Mouse (Mus musculus) MEL (cell line): ENCODE measurements around the gene Wdr59. TPM values are rescaled to one million over a fixed set of nuclear protein-coding genes. Genes with fewer than 3 reads are reported as not detected.

ENCODE experiments used
- DNase-seq: peaks from one replicate; pipeline ENCODE4 v3.0.0; 2011; ENCODE audit warnings: low read depth, low spot score
- H3K27ac ChIP-seq: 2 replicates; pipeline ENCODE4 v1.5.1; 2012; ENCODE audit warnings: low read depth, mild to moderate bottlenecking, control low read depth, low read length, moderate library complexity; ENCODE audit not compliant: control insufficient read depth
- H3K27me3 ChIP-seq, 2 experiments: fragments of 150-350 bp in 1 of 2; sonication (generic) in 1 of 2; 2 replicates each; pipeline ENCODE4 v1.6.1; 2012; ENCODE audit warnings: low read length in 2 of 2, mild to moderate bottlenecking in 2 of 2, improper control_type of control experiment in 1 of 2, moderate library complexity in 1 of 2; ENCODE audit not compliant: insufficient read depth in 2 of 2, control insufficient read depth in 1 of 2
- H3K36me3 ChIP-seq, 2 experiments: 2 replicates each; pipeline ENCODE4 v1.6.1; 2012 to 2014; ENCODE audit warnings: low read length in 2 of 2, improper control_type of control experiment in 1 of 2, inconsistent platforms in 1 of 2, mild to moderate bottlenecking in 1 of 2; ENCODE audit not compliant: insufficient read depth in 2 of 2, control insufficient read depth in 1 of 2
- H3K4me1 ChIP-seq, 2 experiments: fragments of 150-350 bp in 1 of 2; sonication (generic) in 1 of 2; 2 replicates each; pipeline ENCODE4 v1.6.1; 2012; ENCODE audit warnings: low read length in 2 of 2, improper control_type of control experiment in 1 of 2, mild to moderate bottlenecking in 1 of 2; ENCODE audit not compliant: insufficient read depth in 2 of 2, control insufficient read depth in 1 of 2
- H3K4me3 ChIP-seq, 2 experiments: fragments of 150-350 bp in 1 of 2; sonication (generic) in 1 of 2; 2 replicates each; pipeline ENCODE4 v1.5.1; 2012; ENCODE audit warnings: low read depth in 2 of 2, low read length in 2 of 2, mild to moderate bottlenecking in 2 of 2, moderate library complexity in 2 of 2, control low read depth in 1 of 2, improper control_type of control experiment in 1 of 2; ENCODE audit not compliant: control insufficient read depth in 1 of 2, insufficient read depth in 1 of 2
- H3K79me2 ChIP-seq: 2 replicates; pipeline ENCODE4 v1.6.1; 2012; ENCODE audit warnings: mild to moderate bottlenecking, low read length, moderate library complexity; ENCODE audit not compliant: control insufficient read depth, poor library complexity, insufficient read depth
- H3K9ac ChIP-seq: 2 replicates; pipeline ENCODE4 v1.6.1; 2012; ENCODE audit warnings: low read depth, mild to moderate bottlenecking, control low read depth, low read length, moderate library complexity; ENCODE audit not compliant: control insufficient read depth, poor library complexity, severe bottlenecking
- H3K9me3 ChIP-seq: fragments of 150-350 bp; sonication (generic); replicated peaks from 2 replicates; pipeline ENCODE4 v1.6.1; 2012; ENCODE audit warnings: mild to moderate bottlenecking, low read length, improper control_type of control experiment, moderate library complexity; ENCODE audit not compliant: insufficient read depth
- BHLHE40 ChIP-seq: IDR thresholded peaks from 2 replicates; pipeline ENCODE4 v1.6.1; 2012; ENCODE audit warnings: low read depth, mild to moderate bottlenecking, inconsistent platforms, low read length, improper control_type of control experiment, borderline replicate concordance
- CHD2 ChIP-seq: IDR thresholded peaks from 2 replicates; pipeline ENCODE4 v1.6.1; 2011; ENCODE audit warnings: low read length, improper control_type of control experiment
- E2F4 ChIP-seq: IDR thresholded peaks from 2 replicates; pipeline ENCODE4 v1.6.1; 2011; ENCODE audit warnings: low read depth, low read length, improper control_type of control experiment, borderline replicate concordance
- EP300 ChIP-seq, 2 experiments: IDR thresholded peaks; 2 replicates each; pipeline ENCODE4 v1.6.1; 2011; ENCODE audit warnings: improper control_type of control experiment in 2 of 2, low read length in 2 of 2, low read depth in 1 of 2, mild to moderate bottlenecking in 1 of 2
- ETS1 ChIP-seq: IDR thresholded peaks from 2 replicates; pipeline ENCODE4 v1.6.1; 2012; ENCODE audit warnings: low read depth, mild to moderate bottlenecking, inconsistent platforms, low read length, improper control_type of control experiment, moderate library complexity
- GATA1 ChIP-seq: IDR thresholded peaks from 2 replicates; pipeline ENCODE4 v1.6.1; 2011; ENCODE audit warnings: low read depth, low read length, improper control_type of control experiment
- KAT2A ChIP-seq: conservative IDR thresholded peaks from 2 replicates; pipeline ENCODE4 v1.6.1; 2012; ENCODE audit warnings: low read depth, low read length, improper control_type of control experiment, inconsistent platforms
- MAX ChIP-seq: IDR thresholded peaks from 2 replicates; pipeline ENCODE4 v1.6.1; 2011; ENCODE audit warnings: low read length, improper control_type of control experiment
- MAZ ChIP-seq: IDR thresholded peaks from 2 replicates; pipeline ENCODE4 v1.6.1; 2012; ENCODE audit warnings: low read depth, mild to moderate bottlenecking, inconsistent platforms, low read length, improper control_type of control experiment
- MXI1 ChIP-seq: IDR thresholded peaks from 2 replicates; pipeline ENCODE4 v1.6.1; 2011; ENCODE audit warnings: mild to moderate bottlenecking, low read depth, low read length, improper control_type of control experiment
- MYB ChIP-seq: IDR thresholded peaks from 2 replicates; pipeline ENCODE4 v1.6.1; 2011; ENCODE audit warnings: mild to moderate bottlenecking, low read depth, low read length, improper control_type of control experiment
- MYC ChIP-seq: IDR thresholded peaks from 2 replicates; pipeline ENCODE4 v1.6.1; 2011; ENCODE audit warnings: low read depth, mild to moderate bottlenecking, low read length, improper control_type of control experiment, moderate library complexity
- POLR2A ChIP-seq, 2 experiments: IDR thresholded peaks; 2 replicates each; pipeline ENCODE4 v1.6.1; 2011 to 2012; ENCODE audit warnings: low read length in 2 of 2, mild to moderate bottlenecking in 2 of 2, control low read depth in 1 of 2, improper control_type of control experiment in 1 of 2, low read depth in 1 of 2, moderate library complexity in 1 of 2; ENCODE audit not compliant: control insufficient read depth in 1 of 2, insufficient read depth in 1 of 2, poor library complexity in 1 of 2
- RCOR1 ChIP-seq: IDR thresholded peaks from 2 replicates; pipeline ENCODE4 v1.6.1; 2012; ENCODE audit warnings: low read depth, mild to moderate bottlenecking, inconsistent platforms, low read length, improper control_type of control experiment
- SIN3A ChIP-seq: IDR thresholded peaks from 2 replicates; pipeline ENCODE4 v1.6.1; 2012; ENCODE audit warnings: low read length, improper control_type of control experiment, inconsistent platforms
- SMC3 ChIP-seq: IDR thresholded peaks from 2 replicates; pipeline ENCODE4 v1.6.1; 2011; ENCODE audit warnings: low read depth, low read length, improper control_type of control experiment
- TAL1 ChIP-seq: IDR thresholded peaks from 2 replicates; pipeline ENCODE4 v1.6.1; 2012; ENCODE audit warnings: mild to moderate bottlenecking, inconsistent platforms, low read length, moderate library complexity, mixed read lengths
- TBP ChIP-seq: IDR thresholded peaks from 2 replicates; pipeline ENCODE4 v1.8.0; 2011; ENCODE audit warnings: low read depth, low read length, improper control_type of control experiment
- TCF12 ChIP-seq: IDR thresholded peaks from 2 replicates; pipeline ENCODE4 v1.6.1; 2014; ENCODE audit warnings: low read depth, mild to moderate bottlenecking, inconsistent platforms, low read length, improper control_type of control experiment, moderate library complexity
- ZC3H11A ChIP-seq: IDR thresholded peaks from 2 replicates; pipeline ENCODE4 v1.6.1; 2012; ENCODE audit warnings: low read depth, mild to moderate bottlenecking, inconsistent platforms, low read length, improper control_type of control experiment
- ZNF384 ChIP-seq: IDR thresholded peaks from 2 replicates; pipeline ENCODE4 v1.6.1; 2012; ENCODE audit warnings: low read depth, mild to moderate bottlenecking, inconsistent platforms, low read length, improper control_type of control experiment
- polyA plus RNA-seq, 2 experiments: library from polyadenylated mRNA; stranded (reverse) in 1 of 2; unstranded in 1 of 2; fragments of >175 nt in 1 of 2; fragments of >200 nt in 1 of 2; gene quantifications; 2 replicates each; pipeline versions ENCODE4 v1.2.1 to v1.2.4; 2012; ENCODE audit warnings: low replicate concordance in 2 of 2, low read depth in 1 of 2; ENCODE audit not compliant: insufficient read length in 2 of 2, insufficient read depth in 1 of 2, missing spikeins in 1 of 2
- total RNA-seq: library from RNA; depleted of rRNA; stranded (reverse); fragments of 300-350 nt; gene quantifications from 2 replicates; pipeline ENCODE4 v1.2.3, GENCODE M21; 2012

Wdr59 gene
- total and polyA plus RNA-seq, 3 experiments = 6.5 to 16.6 TPM; not detected in 1

GRCm38 (mm10) chr8:111569926-111570325 lies 48.0 kb upstream of the Wdr59 start (continued):
- TF ChIP-seq SMC3 = no peak

- peaks cover 0 to 66% of the 10 kb centered on the region in 2 experiments; a peak in 2 of 4 replicates for H3K36me3 ChIP-seq
- H3K79me2 ChIP-seq = peaks cover 10% of the 10 kb centered on the region
- peak overlapping the region; percentile 64 for H3K9ac ChIP-seq
- H3K27me3 ChIP-seq = no peaks in the 10 kb centered on the region
- peak overlapping the region; percentile 2 to 7; a peak in 1 of 4 replicates for H3K4me3 ChIP-seq
- TF ChIP-seq MXI1 (peak; percentile 79), ETS1 (peak; percentile 93), TCF12 (peak; percentile 65), TAL1 (peak; percentile 38), MYB (0 out of 2 replicates have a peak, but pooled peaks have one; percentile 15), MYC (peak; percentile 68; the same call in 1 of the 2 replicates), MAZ (0 out of 2 replicates have a peak, but pooled peaks have one; percentile 64), BHLHE40 (no peak), MAX (peak; percentile 59; the same call in 1 of the 2 replicates), CHD2 (no peak), SIN3A (peak; percentile 92), TBP (peak; percentile 56; the same call in 1 of the 2 replicates), GATA1 (peak; percentile 89), RCOR1 (peak; percentile 30; the same call in 1 of the 2 replicates), EP300 (IDR thresholded peaks at IDR 0.05; ENCODE audit: low read depth in 1 of 2, low read length in 2 of 2) (peak; percentile 53 to 77), POLR2A (IDR thresholded peaks at IDR 0.05; ENCODE audit: control insufficient read depth in 1 of 2, insufficient read depth in 1 of 2, low read depth in 1 of 2, low read length in 2 of 2, poor library complexity in 1 of 2) (no peak; a peak in 1 of 4 replicates), ZC3H11A (no peak), SMC3 (no peak)
- H3K9me3 ChIP-seq = no peaks in the 10 kb centered on the region
- DNase-seq = peak; percentile 88
- H3K4me1 ChIP-seq = peaks cover 49 to 57% of the 10 kb centered on the region in 2 experiments
- peak overlapping the region; percentile 93 for H3K27ac ChIP-seq
Observed at GRCm38 (mm10) chr8:111568029-111568428, 46.1 kb upstream of the Wdr59 start.

GRCm38 (mm10) chr8:111567571-111567970 lies 45.7 kb upstream of the Wdr59 start:
- Histone ChIP-seq H3K79me2 (peaks cover 9% of the 10 kb centered on the region), H3K4me3 (no peak overlapping the region), H3K27ac (peak overlapping the region; percentile 93), H3K27me3 (no peaks in the 10 kb centered on the region), H3K9ac (peak overlapping the region; percentile 33), H3K4me1 (peaks cover 45 to 58% of the 10 kb centered on the region in 2 experiments), H3K36me3 (peaks cover 0 to 64% of the 10 kb centered on the region in 2 experiments; a peak in 2 of 4 replicates), H3K9me3 (no peaks in the 10 kb centered on the region)
- peak; percentile 31 for DNase-seq
- TF ChIP-seq RCOR1 = no peak
- no peak for TF ChIP-seq MYC
- TF ChIP-seq E2F4 = no peak
- no peak for TF ChIP-seq MXI1
- TF ChIP-seq ZNF384 = no peak
- no peak for TF ChIP-seq TCF12
- no peak for TF ChIP-seq EP300 (IDR thresholded peaks at IDR 0.05; ENCODE audit: low read depth in 1 of 2, low read length in 2 of 2)
- no peak for TF ChIP-seq KAT2A
